In the genomic region with DNA sequence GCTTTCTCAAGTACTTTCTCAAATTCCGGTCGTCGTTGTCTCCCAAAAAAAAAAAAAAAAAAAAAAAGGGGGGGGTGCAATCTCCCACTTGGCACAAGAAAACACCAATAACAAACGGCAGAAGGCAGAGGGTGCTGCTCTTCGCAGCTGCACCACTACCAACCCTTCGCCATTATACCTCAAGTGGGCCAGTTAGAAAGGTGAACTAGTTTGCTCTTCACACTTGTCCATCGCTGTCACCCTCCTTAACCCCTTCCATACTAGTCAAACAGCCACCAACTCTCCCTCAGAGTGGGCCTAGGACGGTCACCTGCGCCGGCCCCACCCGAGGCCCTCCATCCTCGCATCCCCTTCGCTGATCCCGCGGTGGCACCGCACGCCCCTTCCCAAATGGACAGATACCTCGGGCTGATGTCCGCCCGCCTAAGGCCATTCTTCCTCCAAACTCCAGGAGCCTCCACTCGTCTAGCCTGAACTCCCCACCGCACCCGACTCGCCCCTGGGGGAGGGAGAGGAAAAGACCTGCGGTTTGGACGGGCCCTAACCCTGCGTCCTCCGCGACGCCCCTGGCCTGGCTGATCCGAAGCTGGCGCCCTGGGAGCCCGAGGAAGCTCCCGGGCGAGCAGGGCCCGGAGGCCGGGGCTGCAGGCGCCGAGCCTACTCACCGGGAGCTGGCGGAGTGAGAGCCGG, we compare ENCODE assay signal across 8 mouse cellular contexts. TPM values are rescaled to one million over a fixed set of nuclear protein-coding genes. Genes with fewer than 3 reads are reported as not detected.
A peak's percentile ranks its signal among the peaks of the same experiment; 100 is the strongest.
DNase-seq lines count a peak whose midpoint lies in the region; ATAC-seq and TF ChIP-seq lines count a peak whose summit lies in the region.

No protein-coding gene starts in this region.

- H3K27me3 ChIP-seq in intestine, embryonic 14.5 days (replicated peaks; ENCODE audit: control insufficient read depth, insufficient read depth, low read length) = no peaks in the 10 kb centered on the region
- H3K27me3 ChIP-seq in liver, adult 2 months (ENCODE audit: control insufficient read depth, insufficient read depth, low read length) = no peaks in the 10 kb centered on the region
- no peaks in the 10 kb centered on the region for H3K27me3 ChIP-seq in midbrain, postnatal 0 days (ENCODE audit: insufficient read depth, low read length)
- no peaks in the 10 kb centered on the region for H3K27me3 ChIP-seq in splenic B cell, adult 2 months (ENCODE audit: control insufficient read depth, insufficient read depth, low read length, poor library complexity, severe bottlenecking)

- peak overlapping the region; percentile 97 for H3K27ac ChIP-seq in intestine, embryonic 14.5 days (ENCODE audit: low read depth)
- peak overlapping the region; percentile 94 for H3K27ac ChIP-seq in liver, adult 2 months (replicated peaks; ENCODE audit: insufficient read depth, low read depth, low read length)
- H3K27ac ChIP-seq in midbrain, postnatal 0 days (ENCODE audit: low read depth, low read length) = peak overlapping the region; percentile 95

- no peaks in the 10 kb centered on the region for H3K9me3 ChIP-seq in intestine, embryonic 14.5 days (ENCODE audit: control insufficient read depth, low read length)
- H3K9me3 ChIP-seq in midbrain, postnatal 0 days (ENCODE audit: low read length) = no peaks in the 10 kb centered on the region

- peak; percentile 53 for TF ChIP-seq CTCF in liver, adult 2 months (IDR thresholded peaks at IDR 0.05; ENCODE audit: low read depth, low read length)
- peak; percentile 55 for TF ChIP-seq CTCF in midbrain, postnatal 0 days (IDR thresholded peaks at IDR 0.05)

- H3K4me3 ChIP-seq in intestine, embryonic 14.5 days (ENCODE audit: low read depth, low read length) = peak overlapping the region; percentile 82
- H3K4me3 ChIP-seq in liver, adult 2 months (ENCODE audit: insufficient read depth, low read depth, low read length) = peak overlapping the region; percentile 97
- H3K4me3 ChIP-seq in midbrain, postnatal 0 days (ENCODE audit: low read depth, low read length) = peak overlapping the region; percentile 99

- WGBS in intestine, embryonic 14.5 days = under 1% methylated on average over 40 of the region's 42 CpGs
- WGBS in liver, adult 2 months = under 1% methylated on average over 41 of the region's 42 CpGs
- WGBS in midbrain, postnatal 0 days = 1% methylated on average over 36 of the region's 42 CpGs

- peak; percentile 74 for ATAC-seq in intestine, embryonic 14.5 days (replicated peaks; ENCODE audit: low FRiP score, low TSS enrichment, low read depth)
- peak; percentile 78 for ATAC-seq in midbrain, postnatal 0 days (ENCODE audit: low FRiP score)

- peak overlapping the region; percentile 84 for H3K4me2 ChIP-seq in intestine, embryonic 14.5 days (ENCODE audit: low read length)
- H3K4me2 ChIP-seq in midbrain, postnatal 0 days (ENCODE audit: low read depth, low read length, poor library complexity, severe bottlenecking) = peak overlapping the region; percentile 89

- peaks cover 9% of the 10 kb centered on the region; the same call in 1 of the 2 replicates for H3K4me1 ChIP-seq in intestine, embryonic 14.5 days (replicated peaks; ENCODE audit: control insufficient read depth, insufficient read depth, low read length)
- peaks cover 12% of the 10 kb centered on the region; the same call in 1 of the 2 replicates for H3K4me1 ChIP-seq in liver, adult 2 months (ENCODE audit: control insufficient read depth, insufficient read depth, low read length)
- H3K4me1 ChIP-seq in midbrain, postnatal 0 days (ENCODE audit: insufficient read depth, low read length) = peaks cover 3% of the 10 kb centered on the region; the same call in 1 of the 2 replicates

- TF ChIP-seq POLR2A in liver, adult 2 months (IDR thresholded peaks at IDR 0.05; ENCODE audit: extremely low read depth, insufficient read depth, low read length) = no peak

- H3K36me3 ChIP-seq in intestine, embryonic 14.5 days (ENCODE audit: control insufficient read depth, insufficient read depth, low read length) = no peaks in the 10 kb centered on the region
- H3K36me3 ChIP-seq in liver, adult 2 months (ENCODE audit: control insufficient read depth, insufficient read depth, low read length) = peaks cover 2% of the 10 kb centered on the region; the same call in 1 of the 2 replicates
- H3K36me3 ChIP-seq in midbrain, postnatal 0 days (ENCODE audit: insufficient read depth, low read length) = no peaks in the 10 kb centered on the region
- no peaks in the 10 kb centered on the region; the same call in 1 of the 2 replicates for H3K36me3 ChIP-seq in splenic B cell, adult 2 months (ENCODE audit: control insufficient read depth, insufficient read depth, low read length, poor library complexity, severe bottlenecking)

- peaks cover 14% of the 10 kb centered on the region; the same call in 1 of the 2 replicates for H3K79me2 ChIP-seq in liver, adult 2 months (ENCODE audit: control insufficient read depth, insufficient read depth, low read length)

- DNase-seq in 3134 (ENCODE audit: extremely low read depth, insufficient read length, low spot score) = peak; percentile 78
- peak; percentile 69 for DNase-seq in Muller cell, postnatal 12 days (ENCODE audit: inconsistent ontology term)
- peak; percentile 55 to 61 for DNase-seq in cerebellum, postnatal 14 days
- peak; percentile 20 to 29 for DNase-seq in frontal cortex, postnatal 25 days (ENCODE audit: low spot score in 2 of 2)
- peak; percentile 82 for DNase-seq in intestine, embryonic 14.5 days (ENCODE audit: low spot score)
- peak; percentile 77 for DNase-seq in liver, adult 2 months (ENCODE audit: extremely low read depth, low read depth, low spot score)
- peak; percentile 71 for DNase-seq in midbrain, postnatal 0 days (ENCODE audit: low spot score)
- DNase-seq in splenic B cell, adult 2 months (ENCODE audit: low read depth, low spot score) = peak; percentile 54

- H3K9ac ChIP-seq in intestine, embryonic 14.5 days (ENCODE audit: low read length) = peak overlapping the region; percentile 98
- H3K9ac ChIP-seq in liver, adult 2 months (ENCODE audit: low read depth, low read length) = peak overlapping the region; percentile 98
- peak overlapping the region; percentile 97 for H3K9ac ChIP-seq in midbrain, postnatal 0 days (replicated peaks; ENCODE audit: low read length, poor library complexity, severe bottlenecking)

RNA-seq across cellular contexts. Expression of a gene that starts 1.6 kb away (rescaled TPM):
- 12.0 and 13.5 TPM in 2 replicates for polyA plus RNA-seq in intestine, embryonic 14.5 days (2014; fragmentation: Nextera tagmentation; extraction: Ambion mirVana)
- total RNA-seq in liver, adult 2 months (2014; rRNA removed) = 1.5 and 1.9 TPM in 2 replicates
- polyA plus RNA-seq in liver, adult 2 months (2012; rRNA removed) = 2.8 and 3.6 TPM in 2 replicates
- total RNA-seq in midbrain, postnatal 0 days (2014; rRNA removed) = 6.7 and 7.5 TPM in 2 replicates
- 8.0 and 8.2 TPM in 2 replicates for polyA plus RNA-seq in midbrain, postnatal 0 days (2015; fragmentation: Nextera tagmentation; extraction: Ambion mirVana)

RNA-seq across cellular contexts. Expression of a gene that starts 1.7 kb away (rescaled TPM):
- polyA plus RNA-seq in intestine, embryonic 14.5 days (2014; fragmentation: Nextera tagmentation; extraction: Ambion mirVana) = 139 and 158 TPM in 2 replicates
- 48.0 and 51.4 TPM in 2 replicates for total RNA-seq in liver, adult 2 months (2014; rRNA removed)
- 45.7 and 46.8 TPM in 2 replicates for polyA plus RNA-seq in liver, adult 2 months (2012; rRNA removed)
- total RNA-seq in midbrain, postnatal 0 days (2014; rRNA removed) = 128 and 135 TPM in 2 replicates
- 131 and 152 TPM in 2 replicates for polyA plus RNA-seq in midbrain, postnatal 0 days (2015; fragmentation: Nextera tagmentation; extraction: Ambion mirVana)

Comparison
In these comparisons a context has a peak if more than half of its experiments do, and no peak if none do; other contexts are left out.
1. Peak in every context shown above with its lines: DNase-seq, ATAC-seq, H3K4me3 ChIP-seq and H3K27ac ChIP-seq.
2. DNase-seq: peak in every context shown above with its lines; median percentile 82 in intestine, embryonic 14.5 days; 78 in 3134; 77 in liver, adult 2 months; 71 in midbrain, postnatal 0 days; 69 in Muller cell, postnatal 12 days; 58 in cerebellum, postnatal 14 days; 54 in splenic B cell, adult 2 months; 24 in frontal cortex, postnatal 25 days.